Mouse (Mus musculus) brain, adult 2 months (tissue): Measurements from ENCODE around the gene Cldn8.

ENCODE experiments used
- DNase-seq: peaks from one replicate; pipeline ENCODE4 v3.0.0; 2011; ENCODE audit warnings: low read depth, low spot score

Cldn8 gene

GRCm38 (mm10) chr16:88563045-88563913, at the start of gene Cldn8:
Gene Cldn8 (minus strand): TSS chr16:88563183.
- DNase-seq = no peak

DNA sequence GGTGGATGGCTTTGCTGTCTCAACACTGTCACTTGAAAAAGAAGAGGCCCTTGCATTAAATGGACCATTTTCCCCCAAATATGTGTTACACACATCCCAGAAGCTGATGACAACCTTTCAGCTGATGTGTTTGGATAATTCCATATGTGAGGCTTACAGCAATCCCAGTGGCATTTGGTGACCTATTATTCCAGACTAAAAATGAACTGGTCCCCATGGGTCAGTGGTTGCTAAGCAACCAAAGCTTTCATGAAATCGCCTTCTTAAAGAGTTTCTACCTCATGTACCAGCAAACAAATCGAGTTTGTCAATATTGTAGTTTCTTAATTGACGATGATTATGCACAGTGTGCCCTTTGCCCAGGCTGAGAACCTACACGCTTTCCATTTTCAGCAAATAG, 49.7 kb upstream of the Cldn8 start:
- DNase-seq = peak; percentile 14

DNA sequence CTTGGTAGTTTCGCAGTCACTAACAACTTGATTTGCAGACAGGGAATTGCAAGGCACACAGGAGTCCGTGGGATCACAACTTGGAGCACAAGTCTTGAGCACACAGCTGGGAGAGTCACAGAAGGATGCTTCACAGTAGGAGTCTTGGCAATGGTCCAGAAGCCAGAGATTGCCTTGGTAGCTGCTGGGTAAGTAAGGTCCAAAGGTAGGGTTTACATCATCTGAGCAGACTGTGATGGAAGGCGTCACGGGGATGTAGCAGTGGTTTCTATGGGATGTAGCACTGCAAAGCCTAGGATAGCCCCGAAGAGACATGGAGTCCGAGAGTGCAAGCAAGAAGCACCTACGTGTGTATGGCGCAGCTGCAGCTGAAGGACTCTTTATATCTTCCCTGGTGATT, 48.9 kb upstream of the Cldn8 start, which contains the start of gene Krtap24-1:
Gene Krtap24-1, minus strand, starts transcription at position 358 of the 400 bp plus-strand sequence.
- peak; percentile 6 for DNase-seq

- DNase-seq = no peak
Observed at GRCm38 (mm10) chr16:88604570-88604969, 41.6 kb upstream of the Cldn8 start.

GRCm38 (mm10) chr16:88602464-88602863, 39.5 kb upstream of the Cldn8 start:
- no peak for DNase-seq

DNA sequence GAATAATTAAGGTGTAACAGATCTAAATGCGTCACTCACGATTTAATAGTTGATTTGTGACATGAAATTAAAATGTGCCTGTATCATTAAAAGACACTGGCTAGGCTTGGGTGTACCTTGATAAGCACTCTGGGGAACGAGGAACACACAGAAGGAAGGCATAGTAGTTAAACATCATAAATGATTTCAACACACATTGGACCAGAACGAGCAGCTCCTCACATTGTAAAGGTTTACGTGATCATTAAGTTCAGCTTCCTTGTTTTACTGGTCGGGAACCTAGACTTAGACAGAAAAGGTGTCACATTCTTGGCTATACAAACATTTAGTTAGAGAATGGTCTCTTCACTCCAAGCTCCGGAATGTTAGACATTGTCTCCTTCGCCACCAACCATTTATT, 37.3 kb upstream of the Cldn8 start:
- no peak for DNase-seq

DNA sequence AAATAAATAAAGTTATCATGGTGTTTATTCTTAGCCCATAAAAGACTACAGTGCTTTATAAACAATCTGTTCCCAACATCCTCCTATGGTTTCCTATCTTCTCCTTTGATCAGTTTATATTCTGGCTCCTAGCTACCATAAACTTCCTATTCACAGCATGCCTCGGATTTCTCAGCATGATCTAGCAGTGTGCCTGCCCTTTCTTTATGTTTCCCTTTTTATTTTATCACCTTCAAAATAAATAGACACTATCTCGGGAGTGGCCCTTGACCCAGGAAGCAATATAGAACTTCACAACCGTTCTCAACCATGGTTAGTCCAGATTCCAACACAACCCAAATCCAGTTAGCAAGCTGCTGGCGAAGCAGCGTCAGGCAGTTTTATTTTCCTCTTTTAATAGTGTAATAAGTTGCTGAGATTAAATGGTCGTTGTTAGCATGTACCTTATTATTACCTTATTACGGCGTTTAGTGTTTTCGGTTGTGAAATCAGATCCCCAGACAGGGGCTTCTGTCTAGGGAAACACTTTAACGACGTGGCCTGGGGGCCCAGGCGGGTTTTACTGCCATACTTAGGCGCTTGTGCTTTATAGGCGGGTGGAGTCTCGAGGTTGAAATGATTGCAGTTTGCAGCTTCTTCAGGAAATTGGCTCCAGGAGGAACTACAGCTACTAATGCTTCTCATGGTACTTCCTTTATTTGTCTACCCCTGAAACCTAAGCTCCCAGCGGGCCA, 36.7 kb upstream of the Cldn8 start:
- no peak for DNase-seq

GRCm38 (mm10) chr16:88592758-88593157, 29.8 kb upstream of the Cldn8 start:
- DNase-seq = peak; percentile 13

DNA sequence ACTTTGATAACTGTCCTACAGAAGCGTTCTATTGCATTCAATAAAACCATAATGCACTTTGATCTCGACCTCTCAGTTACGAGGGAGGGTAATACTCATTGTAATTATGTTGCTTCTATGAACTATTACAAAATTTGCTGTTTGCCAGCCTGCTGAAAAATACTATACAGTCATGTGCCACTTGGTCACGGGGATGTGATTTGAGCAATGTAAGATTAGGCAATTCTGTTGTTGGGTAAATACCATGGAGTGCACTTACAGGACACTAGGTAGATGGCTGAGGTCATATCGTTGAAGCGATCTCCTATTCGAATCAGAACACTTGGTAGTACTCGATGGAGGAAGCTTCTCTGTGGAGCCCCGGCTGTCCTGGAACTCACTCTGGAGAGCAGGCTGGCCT, 20.4 kb upstream of the Cldn8 start:
- DNase-seq = no peak

- DNase-seq = no peak
Observed at GRCm38 (mm10) chr16:88575885-88576679, 13.1 kb upstream of the Cldn8 start.

GRCm38 (mm10) chr16:88572904-88573404, 10.0 kb upstream of the Cldn8 start:
- DNase-seq = no peak

- DNase-seq = no peak
Observed at GRCm38 (mm10) chr16:88570136-88570535, 7.2 kb upstream of the Cldn8 start.

GRCm38 (mm10) chr16:88569732-88570131, 6.7 kb upstream of the Cldn8 start:
- DNase-seq = no peak

- no peak for DNase-seq
Observed at GRCm38 (mm10) chr16:88569096-88569495, 6.1 kb upstream of the Cldn8 start.

DNA sequence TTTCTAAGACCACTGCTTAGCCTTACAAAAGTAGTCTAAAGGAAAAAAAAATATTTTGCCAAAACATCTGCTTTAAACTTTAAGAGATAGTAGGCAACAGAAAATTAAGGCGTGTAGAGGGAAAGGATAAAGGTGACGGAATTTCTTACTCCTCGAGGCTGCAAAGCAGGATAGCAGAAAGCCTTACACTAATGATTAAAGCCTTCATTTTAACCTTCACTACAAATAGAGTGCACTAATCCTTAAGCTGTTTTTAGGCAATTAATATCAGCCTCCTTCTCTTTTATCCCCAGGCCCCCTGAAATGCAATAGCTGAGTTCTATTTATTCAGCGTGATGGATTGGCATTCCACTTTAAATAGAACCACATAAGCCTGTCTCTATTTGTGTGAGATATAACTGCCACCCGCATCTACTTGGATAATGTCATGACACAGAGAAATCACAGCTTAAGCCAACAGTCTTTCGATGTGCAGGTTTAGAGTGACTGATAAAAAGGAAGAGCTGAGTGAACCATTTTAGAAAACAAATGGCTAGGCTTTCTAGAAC, 1.3 kb downstream of the Cldn8 start:
- no peak for DNase-seq

DNA sequence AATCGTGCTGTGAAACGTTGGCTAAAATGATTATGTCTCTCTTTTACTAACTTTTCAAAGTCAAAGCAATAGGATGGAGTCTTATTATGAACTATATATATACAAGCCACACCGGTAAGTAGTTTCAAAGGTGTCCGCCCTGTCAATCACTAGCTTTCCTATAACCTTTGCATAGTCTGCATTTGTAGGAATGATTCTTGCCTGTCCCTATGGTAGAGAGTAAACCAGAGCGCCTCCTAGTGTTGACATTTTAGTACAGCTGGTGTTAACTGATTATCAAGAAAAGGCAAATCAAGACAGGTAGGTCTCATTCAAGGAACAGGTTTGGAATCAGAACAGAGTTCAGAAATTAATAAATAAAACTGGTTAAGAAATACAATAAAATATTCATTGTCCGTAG, 20.5 kb downstream of the Cldn8 start:
- DNase-seq = peak; percentile 46

DNA sequence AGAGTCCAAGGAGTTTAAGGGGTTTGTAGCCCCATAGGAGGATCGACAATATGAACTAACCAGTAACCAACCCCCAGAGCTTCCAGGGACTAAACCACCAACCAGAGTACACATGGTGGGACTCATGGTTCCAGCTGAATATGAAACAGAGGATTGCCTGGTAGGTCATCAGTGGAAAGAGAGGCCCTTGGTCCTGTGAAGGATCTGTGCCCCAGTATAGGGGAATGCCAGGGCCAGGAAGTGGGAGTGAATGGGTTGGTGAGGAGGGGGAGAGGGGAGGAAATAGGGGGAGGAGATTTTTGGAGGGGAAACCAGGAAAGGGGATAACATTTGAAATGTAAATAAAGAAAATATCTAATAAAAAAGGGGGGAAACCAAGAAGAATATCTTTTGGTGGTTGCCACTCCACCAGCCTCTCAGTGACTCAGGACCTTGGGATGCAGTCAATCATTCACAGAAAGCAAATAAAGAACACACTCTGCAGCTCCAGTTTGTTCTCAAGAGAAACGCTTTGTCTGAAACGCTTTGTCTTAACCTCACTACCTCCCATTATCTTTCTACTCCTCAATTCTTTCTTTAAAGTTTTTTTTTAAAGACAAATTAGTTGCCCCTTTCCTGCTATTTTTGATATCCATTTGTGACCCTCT, 23.0 kb downstream of the Cldn8 start:
- no peak for DNase-seq

DNA sequence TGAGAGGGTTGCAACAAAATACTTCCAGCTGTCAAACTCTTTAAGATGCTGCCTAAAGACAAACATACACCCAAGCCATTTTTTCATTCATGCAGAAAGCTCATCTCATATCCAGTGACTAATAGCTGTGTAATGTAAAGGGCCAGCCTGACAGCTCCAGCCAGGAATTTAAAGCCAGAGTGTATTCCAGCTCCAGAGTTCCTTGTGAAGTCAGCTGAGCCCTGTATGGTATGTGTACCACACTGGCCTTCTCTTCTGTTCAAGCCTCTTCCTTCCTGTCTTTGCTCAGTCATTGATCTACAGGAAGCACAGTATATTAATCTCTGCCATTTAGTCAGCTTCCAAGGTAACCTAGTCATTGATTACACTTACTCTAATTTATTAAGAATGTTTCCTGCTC, 51.6 kb downstream of the Cldn8 start:
- DNase-seq = no peak
